Mouse (Mus musculus) A20 (cell line): ENCODE measurements at regions not wholly inside any gene's neighbourhood (a gene's known extent, or its start where the extent isn't known, plus 50 kb on each side); places are given as distances from the start of the nearest gene placed in this dataset.

ENCODE experiments used
- DNase-seq: peaks from one replicate; pipeline ENCODE4 v3.0.0-alpha.2; 2011; ENCODE audit warnings: low read depth, low spot score

DNA sequence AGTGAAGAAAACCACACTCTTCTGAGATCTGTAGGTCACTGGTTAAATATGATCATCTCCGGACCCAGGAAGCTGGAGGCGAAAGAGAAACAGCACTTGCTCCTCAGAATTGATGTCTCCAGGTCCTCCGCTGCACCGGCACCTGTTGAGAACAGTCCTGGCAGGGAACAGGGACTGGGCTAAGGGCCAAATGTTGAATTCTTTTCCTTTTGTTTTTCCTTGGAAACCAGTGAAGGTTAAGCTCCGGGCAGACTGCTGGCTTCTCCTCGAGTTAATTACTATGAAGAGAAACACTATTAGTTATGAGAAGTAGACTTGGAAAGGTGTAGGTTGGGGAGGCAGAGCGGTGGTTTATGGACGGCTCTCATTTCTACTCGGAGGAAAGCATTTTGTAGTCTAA, 242.7 kb downstream of the Rngtt start:
- DNase-seq: no peak

DNA sequence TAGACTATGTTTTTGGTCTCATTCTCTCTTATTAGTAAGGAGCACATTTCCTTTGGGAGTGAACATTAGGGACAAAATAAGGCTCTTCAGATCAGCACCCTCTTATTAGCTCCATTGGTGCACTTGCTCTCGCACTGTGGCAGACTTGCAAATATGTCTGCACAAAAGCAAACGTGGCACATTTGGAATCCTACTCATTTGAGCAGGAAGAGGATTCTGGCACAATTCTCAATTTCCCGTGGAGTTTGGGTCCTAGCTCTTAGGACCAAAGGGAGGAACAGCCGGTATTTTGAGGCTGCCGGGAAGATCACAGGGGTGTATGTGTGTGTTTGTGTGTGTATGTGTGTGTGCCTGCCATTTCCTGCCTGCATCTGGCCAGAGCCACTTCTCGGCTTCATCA, 244.5 kb downstream of the Rngtt start:
- no peak for DNase-seq

DNA sequence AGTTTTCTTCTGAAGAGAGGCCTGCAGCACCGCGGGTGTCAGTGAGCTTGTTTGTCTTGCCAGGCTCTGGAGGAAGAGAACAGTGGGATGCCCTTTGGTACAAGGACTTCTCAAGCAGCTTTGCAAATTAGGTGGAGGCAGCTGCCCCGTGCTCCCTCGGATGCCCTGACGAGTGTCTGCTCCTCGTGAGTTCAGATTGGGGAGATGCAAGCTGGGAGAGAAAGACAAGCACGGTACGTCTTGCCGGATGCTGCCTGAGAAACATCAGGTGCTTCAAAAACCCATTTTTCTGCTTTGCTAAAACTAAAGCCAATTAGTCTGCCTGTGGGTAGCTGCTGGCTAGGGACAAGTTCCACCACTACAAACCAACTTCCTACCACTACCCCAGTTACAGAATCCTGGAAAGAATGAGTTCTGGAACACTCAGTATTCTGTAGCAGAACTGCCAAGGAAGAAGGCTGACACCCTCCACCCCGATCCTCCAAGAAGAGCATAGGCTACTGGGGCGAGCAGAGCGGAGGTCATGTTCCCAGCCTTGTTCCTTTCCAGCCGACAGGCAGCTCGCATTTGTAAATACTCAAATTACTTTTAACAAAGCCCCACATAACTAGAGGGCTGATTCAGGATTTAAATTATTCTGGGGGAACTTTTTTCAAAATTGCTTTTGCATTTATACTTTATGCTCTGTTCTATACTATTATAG, 245.3 kb downstream of the Rngtt start:
- no peak for DNase-seq

DNA sequence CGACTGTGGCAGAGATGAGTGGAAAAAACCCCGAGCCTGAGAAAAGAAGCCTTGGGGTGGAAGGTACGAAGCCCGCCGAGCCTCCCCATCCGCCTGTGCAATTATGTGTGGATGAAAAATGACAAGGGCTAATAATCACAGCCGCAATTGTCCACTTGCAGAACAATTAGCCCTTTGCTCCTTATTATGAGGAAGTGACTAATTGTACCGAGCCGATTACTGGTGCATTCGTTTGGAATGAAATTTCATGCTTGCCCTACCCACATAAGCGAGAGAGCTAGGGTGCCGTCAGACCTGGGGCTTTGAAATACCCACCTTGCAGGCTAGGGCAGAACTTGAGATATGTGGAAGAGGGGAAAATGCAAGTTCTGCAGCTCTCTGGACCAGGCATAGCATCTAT, 245.9 kb downstream of the Rngtt start:
- DNase-seq: no peak

DNA sequence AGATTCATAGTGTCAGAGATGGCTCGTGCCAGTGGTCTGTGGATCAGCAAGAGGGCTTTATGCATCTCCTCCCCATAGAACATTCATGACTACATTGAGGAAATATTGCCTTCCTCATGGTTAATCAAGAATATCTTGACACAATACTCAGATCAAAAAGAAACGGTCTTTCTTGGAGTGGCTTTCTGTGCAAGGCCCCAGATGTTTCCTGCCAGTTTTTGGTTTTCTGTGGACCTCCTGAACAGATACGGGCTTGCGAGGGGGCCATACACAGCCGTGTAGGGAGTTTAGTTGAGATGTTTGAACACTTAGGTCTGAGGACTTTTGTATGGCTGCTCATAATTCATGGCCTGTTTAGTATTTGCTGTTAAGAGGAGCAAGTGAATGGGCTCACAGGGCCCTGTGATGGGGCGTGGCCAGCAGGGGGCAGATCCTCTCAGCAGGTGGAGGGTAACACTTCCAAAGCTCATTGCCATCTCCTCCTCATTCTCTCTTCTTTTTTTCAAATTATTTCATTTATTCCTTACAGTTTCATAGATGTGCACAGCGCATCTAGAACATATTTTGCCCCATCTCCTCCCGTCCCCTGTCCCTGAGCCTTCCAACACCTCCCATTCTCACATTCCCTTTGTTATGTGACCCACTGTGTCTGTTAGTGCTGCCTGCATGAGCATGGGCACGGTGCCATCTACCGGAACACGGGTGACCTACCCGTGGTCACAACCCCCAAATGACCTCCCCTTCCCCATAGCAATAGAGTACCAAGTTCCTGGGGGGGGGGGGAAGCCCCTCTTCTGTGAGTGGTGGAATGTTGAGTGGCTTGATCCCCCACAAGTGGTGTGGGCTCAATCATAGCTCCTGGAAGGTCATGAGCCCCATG, 246.8 kb downstream of the Rngtt start:
- DNase-seq: peak; percentile 41

DNA sequence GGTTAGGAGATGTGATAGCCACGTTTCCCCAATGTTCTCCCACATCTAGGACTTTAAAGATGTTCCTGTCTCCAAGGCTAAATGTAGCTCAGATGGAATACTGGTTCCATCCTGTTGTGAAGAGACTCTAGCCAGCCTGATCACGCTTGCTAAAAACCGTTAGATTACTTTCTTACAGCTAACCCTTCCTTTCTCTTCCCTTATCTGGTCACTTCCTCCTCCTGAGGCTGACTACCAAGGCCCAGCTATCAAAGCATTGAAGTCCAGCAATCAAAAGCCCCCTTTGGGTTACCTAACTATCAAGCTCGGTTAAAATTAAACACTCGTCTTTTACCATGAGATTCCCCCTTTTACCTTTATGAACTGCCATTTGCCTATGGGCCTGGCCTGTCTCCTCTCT, 260.2 kb downstream of the Rngtt start:
- DNase-seq: no peak

DNA sequence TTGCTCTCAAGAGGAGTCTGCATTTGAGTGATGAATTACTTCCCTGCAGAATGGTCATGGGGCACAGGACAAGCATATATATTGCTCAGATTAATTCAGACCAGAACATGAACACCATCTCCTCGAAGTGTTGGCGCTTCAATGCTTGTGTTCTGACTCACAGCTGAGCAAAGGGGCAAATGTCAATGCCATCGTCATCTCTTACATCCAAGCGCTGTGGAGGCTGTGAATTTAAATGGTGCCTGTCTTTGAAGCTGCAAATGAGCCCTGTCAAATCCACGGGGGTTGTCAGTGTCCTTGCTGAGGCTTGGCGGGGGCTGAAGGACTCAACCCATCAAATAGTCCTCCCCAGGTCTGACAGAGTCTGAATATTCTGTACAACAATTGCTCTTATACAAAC, 261.2 kb downstream of the Rngtt start:
- no peak for DNase-seq

DNA sequence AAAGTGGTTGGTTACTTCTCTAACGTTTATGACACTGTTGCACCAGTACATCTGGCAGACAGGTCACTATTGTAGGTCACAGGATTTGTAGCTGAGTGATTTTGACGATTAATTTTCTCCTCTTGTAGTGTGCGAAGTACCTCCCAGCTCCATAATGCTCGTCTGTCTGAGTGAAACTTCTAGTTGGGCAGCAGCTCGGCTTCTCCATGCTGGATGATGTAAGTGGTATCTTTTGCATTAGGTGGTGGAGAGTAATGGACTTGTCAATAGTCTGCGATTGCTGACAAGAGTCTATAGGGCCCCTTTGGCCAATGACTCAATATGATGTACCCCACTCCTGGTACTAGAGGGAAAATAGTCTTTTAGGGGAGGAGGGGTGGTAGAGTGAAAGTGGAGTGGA, 267.5 kb downstream of the Rngtt start:
- DNase-seq: no peak

DNA sequence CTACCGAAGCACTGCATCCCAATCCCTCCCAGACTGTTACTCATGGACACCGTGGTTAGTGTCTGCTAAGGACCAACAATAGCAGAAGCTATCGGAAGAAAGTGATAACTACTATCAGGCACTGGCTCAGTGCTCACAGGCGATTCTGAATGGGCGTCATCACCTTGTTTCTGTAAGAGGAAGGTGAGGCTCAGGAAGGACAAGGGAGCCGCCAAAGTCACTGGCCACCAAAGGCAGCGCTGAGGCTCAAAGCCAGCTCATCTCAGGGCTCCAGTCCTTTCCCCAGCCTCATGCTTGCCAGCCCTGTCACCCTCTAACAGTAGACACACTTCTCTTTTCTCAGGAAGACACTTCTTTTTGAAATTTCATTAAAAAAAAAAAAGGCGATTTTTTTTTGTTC, 270.4 kb downstream of the Rngtt start:
- no peak for DNase-seq

DNA sequence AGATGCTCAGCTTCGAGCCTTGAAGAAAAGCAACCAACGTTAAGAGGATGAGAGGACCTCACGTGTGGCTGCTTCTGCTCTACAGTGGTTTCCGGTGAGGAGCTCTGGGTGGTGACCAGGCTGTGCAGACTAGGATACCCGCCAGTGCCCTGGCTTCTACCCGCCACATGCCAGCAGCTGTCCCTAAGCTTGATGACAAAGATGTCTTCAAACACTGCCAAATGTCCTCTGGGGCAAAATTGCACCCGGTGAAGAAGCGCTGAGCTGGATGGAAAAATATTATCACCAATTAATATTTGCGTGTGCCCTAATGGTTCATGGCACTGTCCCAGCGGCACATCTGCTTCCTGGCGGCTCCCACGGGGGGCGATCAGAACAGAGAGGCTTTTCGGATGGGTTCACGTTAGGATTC, 271.1 kb downstream of the Rngtt start:
- peak; percentile 30 for DNase-seq

DNA sequence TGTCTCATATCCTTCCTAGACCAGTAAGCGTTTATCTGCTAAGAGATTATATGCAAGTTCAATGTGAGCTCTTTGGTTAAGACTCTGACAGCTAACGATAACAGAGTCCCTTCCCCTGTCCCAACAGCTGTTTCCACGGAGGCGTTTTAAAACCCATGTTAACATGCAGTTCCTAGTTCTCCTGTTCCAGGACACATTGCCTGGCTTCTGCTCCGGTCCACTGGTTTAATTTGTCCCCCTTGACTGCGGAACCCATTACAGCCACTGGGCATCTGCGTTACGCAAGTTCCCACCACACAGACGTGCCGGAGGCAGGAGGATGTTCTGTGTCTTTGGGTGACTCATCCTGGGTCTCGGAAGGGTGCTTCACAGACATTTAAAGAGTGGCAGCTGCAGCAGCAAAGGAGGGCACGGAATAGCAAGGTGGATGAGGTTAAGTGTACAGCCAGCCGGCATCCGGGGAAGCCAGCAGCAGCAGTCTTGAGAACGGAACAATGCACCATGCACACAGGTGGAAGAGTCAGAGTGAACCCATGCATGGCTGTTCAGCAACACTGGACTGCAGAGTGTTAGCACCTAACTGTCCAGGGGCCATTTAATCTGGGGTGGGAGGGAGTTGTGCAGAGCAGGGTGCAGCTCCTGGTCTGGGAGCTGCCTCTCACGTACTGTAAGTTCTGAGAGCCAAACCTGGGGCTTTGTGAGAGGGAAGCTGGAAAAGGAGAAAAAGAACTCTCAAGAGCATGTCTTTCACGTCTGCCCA, 271.8 kb downstream of the Rngtt start:
- peak; percentile 57 for DNase-seq

DNA sequence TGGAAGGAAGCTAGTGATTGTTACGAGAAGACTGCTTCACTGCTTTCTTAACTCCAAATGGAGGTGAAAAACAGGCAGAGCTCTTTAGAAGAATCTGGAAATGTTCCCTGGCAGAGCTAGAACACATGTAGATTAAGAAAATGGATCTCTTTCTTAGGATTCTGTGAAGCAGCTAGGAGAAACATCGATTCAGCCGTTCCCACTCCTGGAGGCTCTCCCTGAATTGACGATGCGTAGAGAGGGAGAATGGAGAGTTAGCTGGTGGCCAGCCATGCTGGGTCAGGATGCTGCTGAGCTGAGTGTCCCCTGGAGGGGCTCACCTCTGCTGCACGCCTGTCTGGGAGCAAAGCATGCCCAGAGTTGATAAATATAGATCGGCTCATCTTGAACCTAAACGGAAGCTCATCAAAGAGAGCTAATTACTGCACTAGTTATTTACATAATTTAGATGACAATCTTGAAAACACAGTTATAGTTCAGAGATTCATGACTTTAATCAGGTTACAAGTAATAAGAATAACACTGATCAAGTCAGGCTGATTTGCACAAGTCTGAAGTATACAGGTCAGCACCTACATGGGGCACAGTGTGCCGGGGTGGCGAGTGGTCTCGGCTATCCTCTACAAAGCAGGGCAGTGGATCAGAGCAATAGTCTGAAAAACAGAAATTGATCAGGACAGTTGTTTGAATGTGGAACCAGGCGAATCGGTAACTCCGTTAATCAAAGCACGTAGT, 273.0 kb downstream of the Rngtt start:
- DNase-seq: no peak

DNA sequence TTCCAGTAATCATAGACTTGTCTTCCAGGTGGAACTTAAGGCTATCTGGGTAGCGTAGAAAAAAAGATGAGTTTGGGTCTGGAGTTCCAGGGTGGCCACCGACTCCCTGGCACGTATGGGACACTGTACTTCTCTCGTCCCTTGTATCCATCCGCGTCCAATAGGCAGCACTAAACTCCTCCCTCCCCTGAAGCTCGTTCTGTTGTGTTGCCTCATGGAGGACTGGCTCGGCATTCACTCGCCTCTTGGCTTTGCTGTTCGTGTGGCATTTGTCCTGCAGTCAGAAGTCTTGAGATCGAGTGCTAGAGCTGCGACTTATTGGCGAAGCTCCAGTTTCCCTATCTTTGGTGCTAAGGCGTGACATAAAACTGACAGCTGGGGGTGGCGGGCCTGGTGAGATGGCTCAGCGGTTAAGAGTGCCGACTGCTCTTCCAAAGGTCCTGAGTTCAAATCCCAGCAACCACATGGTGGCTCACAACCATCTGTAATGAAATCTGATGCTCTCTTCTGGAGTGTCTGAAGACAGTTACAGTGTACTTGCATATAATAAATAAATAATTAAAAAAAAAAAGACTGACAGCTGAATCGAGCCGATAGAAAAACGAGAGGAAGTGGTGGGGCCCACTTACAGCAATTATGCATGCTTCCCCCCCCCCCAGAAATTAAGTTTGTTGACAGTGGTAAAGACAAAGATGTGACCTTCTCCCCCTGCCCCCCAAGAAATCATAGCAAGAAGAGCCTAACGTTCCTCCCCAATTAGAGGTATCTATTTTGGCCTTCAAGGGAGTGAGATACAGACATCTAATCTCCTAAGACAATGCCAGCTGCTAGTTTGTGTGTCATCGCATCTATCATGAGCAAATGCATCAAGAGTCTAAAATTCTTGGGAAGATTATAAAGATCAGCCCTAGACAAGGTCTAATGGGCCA, 274.1 kb downstream of the Rngtt start:
- DNase-seq: no peak

DNA sequence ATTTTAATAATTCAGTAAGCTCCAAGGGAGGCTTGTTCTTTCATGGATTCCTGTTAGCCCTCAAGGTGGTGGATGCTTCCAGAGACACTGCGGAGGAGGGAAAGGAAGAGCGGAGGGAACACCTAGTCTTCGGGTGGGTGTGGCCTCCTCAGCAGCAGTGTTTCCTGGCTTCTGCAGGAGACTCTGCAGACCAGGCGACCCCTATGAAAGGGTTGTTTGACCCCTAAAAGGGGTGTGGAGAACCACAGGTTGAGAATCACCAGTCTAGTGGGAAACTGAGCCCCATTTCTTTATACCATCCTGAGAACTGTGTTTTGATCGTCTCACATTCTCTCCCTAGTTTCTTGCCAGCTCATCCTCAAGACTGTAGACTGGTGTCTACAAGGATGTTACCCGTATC, 275.7 kb downstream of the Rngtt start:
- no peak for DNase-seq

DNA sequence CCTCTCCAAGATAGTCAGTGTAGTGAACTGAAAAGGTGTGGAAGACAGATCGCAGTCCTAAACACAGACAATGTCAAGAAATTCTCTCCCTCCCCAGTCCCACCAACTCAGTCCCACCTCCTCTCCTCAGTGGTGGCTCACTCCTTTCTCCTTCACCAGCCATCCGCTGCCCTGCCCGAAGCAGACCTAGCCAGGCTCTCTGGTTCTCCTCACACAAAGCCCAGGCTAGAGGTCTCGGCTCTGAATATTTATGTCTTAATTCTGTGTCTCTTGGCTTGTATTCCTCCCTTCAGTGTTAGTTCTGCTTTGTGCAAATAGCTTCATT, 276.1 kb downstream of the Rngtt start:
- no peak for DNase-seq

DNA sequence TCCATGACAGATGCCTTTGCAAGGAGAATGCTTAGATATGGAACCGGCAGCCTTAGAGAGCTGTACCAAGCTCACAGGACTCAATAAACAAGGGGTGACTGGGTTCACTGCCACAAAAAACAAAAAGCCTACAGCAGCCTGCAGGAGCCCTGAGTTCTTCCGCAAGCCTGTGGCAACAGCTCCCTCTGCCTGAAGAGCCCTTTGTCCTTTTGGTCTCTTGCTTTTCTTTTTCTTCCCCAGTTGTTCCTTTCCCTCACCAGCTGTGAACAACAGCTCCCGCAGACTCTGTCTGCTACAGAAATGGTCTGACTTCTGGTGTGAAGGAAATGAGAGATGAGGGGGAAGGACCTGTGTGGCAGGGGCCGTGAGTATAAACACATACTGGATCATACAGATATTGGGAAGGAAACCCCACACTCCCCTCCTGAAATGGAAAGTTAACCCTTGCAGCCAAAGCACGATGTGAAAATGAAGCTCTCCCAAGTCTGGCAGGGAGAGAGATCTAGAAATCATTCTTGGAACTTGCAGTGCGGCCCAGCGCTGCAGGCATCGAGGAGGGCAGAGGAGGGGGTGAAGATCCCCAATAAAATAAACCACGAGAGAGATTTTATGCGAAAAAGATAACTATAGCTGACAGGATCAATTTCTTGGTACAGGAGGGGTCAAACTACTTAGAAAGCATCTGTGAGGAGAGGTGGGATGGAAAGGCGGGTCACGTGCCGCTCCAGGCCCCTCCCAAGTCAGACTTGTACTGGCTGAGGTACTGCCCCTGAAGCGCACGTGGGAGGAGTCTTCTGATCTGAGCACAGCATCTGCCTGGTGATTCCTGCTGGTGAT, 276.7 kb downstream of the Rngtt start:
- peak; percentile 55 for DNase-seq

DNA sequence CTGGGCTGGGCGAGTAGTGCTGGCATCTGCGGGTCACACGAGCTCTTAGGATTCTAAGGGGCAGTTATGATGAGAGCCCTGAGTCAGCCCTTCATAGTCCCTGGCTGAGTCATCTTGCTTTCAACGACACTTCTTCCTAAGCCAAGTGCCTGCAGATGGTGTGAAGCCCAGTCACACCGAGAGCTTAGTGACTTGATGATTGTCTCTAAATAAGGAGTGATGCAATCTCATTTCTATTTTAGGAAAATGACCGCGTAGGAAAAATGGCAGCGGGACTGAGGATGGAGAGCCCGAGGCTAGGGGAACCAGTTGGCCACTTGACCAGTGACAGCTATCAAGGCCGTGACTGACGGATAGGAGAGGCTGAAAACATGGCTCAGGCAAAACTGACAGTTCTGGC, 277.6 kb downstream of the Rngtt start:
- DNase-seq: peak; percentile 11

DNA sequence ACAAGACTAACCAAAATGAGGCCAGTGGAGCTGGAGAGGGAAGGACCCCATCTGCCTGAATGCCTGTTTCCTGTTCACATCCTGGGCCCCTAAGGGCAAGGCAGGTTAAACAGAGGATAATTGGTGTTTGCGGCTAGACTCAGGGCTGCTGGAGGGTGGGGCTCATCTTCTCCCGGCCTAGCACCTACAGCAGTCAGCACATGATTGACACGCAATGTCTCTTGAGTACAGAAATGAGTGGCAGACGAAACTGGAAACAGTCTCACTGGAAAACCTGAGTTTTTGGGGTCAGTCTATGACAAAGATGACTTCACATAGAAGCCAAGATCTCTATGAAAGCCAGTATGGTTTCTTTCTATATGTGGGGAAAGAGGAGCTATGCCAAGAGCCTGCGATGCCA, 278.0 kb downstream of the Rngtt start:
- no peak for DNase-seq

DNA sequence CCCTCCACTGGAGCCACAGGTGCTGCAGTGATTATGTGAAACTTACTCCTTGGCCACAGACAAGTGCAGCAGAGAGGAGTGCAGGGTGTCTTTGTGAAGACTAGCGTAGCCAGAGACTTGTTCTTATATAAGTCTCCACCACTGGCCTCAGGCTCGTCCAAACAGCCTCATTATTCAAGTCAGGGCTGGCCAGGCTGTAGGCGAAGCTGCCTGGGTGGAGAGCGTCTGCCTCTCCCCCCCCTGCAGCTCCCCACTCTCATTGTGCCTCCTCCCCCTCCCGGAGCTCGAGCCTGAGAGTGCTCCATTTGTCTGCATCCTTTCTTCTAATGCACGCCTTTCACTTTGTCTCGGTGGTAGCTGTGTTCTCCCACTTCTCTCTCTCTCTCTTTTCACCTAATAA, 279.1 kb downstream of the Rngtt start:
- no peak for DNase-seq
